Mouse (Mus musculus): ENCODE results near the gene A730015C16Rik.

The A730015C16Rik gene

GRCm38 (mm10) chr4:108848505-108848848 lies at the start of gene A730015C16Rik:
Gene A730015C16Rik (minus strand): TSS chr4:108848619.
- no peak for DNase-seq

DNA sequence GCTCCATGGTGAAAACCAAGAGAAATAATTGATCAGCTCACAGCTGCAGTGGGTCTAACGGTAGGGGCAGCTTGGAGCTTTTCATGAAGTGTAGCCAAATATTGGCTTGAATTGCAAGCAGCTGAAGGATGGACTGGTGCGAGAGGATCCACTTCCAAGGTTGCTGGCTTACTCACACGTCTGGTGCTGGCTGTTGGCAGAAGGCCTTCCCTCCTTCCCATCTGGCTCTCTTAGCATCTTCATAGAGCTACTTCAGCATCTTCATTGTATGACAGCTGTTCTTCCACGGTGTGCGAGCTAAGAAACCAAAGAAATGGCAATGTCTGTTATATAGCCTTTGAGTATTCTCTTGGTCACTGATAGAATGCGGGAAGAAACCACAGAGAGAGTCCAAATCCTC lies 42.5 kb upstream of the A730015C16Rik start:
- no peak for DNase-seq

- DNase-seq, result no peak
These were observed 39.0 kb upstream of the A730015C16Rik start for GRCm38 (mm10) chr4:108887456-108887855.

GRCm38 (mm10) chr4:108883815-108884214 lies 35.4 kb upstream of the A730015C16Rik start:
- no peak for DNase-seq

DNA sequence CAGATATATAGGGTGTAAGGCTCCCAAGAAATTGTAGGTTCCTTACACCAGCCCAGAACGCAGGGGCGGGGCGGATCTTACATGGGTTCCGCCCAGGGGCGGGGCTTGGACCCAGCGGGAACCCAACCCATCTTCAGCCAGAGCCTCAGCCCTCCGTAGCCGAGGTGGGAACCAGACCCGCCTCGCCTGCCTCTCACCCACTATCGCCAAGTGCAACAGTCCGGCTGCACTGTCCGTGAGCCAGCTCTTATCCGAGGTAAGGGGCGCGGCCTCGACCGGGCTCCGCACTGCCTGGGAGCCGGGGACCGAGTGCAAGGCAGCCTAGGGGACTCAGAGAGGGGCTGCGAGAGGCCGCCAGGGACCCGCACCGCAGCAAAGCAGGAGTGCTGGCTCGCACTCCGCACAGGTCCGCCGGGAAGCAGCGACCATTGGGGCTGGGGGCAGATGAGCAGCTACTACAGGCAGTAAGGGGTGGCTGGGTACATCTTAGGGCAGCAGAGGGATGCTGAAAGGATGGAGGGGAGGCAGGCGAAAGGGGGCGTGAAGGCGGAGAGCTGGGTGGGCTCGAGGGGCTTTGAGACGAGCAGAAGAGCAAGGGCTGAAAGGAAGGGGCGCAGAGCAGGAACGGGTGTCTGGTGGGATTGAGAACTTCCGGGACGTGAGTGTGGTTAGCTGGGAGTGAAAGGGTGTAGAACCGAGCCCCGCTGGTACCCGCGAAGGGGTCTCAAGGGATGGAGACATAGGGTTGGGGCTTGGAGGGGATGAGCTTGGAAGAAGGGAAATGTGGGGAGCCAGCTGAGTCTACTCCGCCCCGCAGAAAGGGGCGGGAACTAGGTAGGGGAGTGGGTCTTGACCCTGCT lies 30.8 kb upstream of the A730015C16Rik start, which contains the start of gene Rab3b:
Gene Rab3b, plus strand, starts transcription at position 101 of the 860 bp plus-strand sequence.
- DNase-seq, result peak; percentile 58 to 61

DNA sequence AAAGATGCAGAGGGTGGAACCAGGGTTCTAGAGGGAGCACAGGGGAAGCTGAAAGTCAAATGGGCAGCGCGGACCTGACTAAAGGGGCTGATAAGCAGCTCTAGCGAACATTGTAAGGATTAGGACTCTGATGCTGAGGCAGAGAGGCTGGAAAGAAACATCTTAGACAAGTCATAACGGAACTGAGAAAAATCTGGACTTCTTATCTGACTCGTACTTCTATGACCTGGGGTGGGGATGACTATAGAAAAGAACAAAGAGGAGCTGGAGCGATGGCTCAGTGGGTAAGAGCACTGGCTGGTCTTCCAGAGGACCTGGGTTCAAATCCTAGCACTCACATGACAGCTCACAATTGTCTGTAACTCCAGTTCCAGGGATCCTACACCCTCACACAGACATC lies 29.5 kb upstream of the A730015C16Rik start:
- DNase-seq, result no peak

GRCm38 (mm10) chr4:108873746-108874145 lies 25.3 kb upstream of the A730015C16Rik start:
- no peak for DNase-seq

- DNase-seq, result peak in 1 of 2 experiments; percentile 86
These were observed 21.4 kb upstream of the A730015C16Rik start for GRCm38 (mm10) chr4:108869730-108870374.

- DNase-seq, result no peak
These were observed 18.4 kb upstream of the A730015C16Rik start for GRCm38 (mm10) chr4:108866806-108867205.

DNA sequence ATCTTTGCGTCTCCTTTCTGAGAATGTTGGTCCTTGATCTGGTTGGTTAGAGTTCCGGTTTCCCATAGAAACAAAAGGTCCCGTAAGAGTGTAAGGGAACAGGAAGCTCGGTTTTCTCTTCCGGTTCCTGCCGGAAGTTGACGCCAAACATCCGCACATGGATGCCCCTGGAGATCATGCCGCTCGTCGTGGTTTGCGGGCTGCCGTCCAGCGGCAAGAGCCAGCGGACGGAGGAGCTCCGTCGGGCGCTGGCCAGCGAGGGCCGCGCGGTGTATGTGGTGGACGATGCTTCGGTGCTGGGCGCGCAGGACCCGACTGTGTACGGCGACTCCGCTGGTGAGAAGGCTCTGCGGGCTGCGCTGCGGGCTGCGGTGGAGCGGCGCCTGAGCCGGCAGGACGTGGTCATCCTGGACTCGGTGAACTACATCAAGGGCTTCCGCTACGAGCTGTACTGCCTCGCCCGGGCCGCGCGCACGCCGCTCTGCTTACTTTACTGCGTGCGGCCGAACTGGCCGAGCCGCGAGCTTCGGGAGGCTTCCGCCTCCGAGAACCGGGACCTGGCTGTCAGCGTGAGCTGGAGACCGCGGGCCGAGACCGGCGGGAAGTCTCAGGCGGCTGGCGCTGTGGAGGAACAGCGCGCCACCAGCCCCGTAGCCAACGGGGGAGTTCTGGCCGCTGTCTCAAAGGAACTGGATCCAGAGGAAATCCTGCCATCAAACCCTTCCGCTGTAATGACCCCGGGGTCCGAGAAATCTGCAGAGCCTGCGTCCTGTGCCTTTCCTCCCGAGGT lies 509 bp downstream of the A730015C16Rik start, which contains the start of gene Kti12:
Gene Kti12, plus strand, starts transcription at position 71 of the 790 bp plus-strand sequence.
- DNase-seq, result peak; percentile 86 to 88

GRCm38 (mm10) chr4:108845824-108846569 lies 2.4 kb downstream of the A730015C16Rik start:
- DNase-seq, result no peak

GRCm38 (mm10) chr4:108843336-108843735 lies 5.1 kb downstream of the A730015C16Rik start:
- no peak for DNase-seq

DNA sequence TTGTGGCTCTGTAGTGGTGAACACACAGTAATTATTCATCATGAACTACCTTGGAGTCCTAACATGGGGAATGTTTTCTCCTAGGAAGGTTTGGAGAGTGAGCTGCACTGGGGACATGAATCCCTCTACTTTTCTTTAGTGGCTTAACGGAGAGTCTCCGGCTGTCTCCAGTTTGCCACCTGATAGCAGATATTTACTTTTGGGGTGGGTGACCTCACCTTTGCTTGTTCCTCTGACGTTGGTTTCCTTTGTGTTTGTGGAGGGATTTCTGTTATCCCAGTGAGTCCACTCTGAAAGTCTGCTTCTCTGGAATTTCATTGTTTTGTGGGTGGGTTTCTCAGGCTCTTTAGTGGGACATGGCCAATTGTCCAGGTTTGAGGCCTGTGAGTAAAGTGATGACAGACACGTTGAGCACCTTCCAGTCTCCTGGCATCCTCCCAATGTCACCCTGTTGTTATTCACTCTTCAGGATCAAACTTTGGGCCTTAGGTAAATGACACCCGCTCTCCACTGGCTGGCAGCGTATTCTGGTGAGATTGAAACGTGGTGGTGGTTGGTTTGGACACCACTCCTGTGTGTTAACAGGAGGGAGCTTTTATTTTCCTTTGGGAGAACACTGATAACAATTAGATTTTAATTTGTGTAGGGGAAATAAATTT lies 6.4 kb downstream of the A730015C16Rik start:
- DNase-seq, result no peak

DNA sequence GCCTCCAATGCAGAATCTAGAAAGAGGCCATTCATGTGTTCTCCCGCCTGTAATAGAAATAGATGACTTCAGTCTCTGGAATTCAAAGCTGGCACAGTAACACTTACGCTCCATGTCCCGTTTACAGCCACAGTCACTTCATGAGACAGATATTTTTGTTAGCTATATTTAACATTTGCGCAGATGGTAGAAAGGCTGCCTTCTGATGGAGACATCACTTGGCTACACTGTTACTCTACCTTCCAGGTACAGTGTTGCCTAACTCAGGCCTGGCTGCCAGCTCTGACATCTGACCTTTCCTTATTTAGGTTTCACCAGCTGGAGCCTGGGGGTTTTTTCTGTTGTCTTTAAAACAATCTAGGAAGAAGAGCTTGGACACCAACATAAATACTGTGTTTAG lies 10.4 kb downstream of the A730015C16Rik start:
- DNase-seq, result no peak

DNA sequence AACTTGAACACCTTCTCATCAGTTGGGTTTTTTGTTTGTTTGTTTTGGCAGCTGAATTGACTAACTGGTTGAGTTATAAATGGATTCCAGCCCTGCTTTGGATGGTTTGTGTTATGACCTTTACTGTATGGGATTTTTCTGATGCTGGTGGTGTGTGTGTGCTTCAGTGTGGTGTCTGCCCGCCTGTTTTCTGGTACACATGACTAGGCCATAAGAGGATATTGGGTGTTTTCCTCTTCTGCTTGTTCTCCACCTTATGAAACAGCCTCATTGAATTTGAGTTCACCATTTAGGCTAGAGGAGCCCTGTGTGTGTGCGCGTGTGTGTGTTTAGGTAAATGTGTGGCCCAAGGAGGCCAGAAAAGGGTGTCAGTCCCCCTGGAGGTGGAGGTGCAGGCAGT lies 12.9 kb downstream of the A730015C16Rik start:
- no peak for DNase-seq

DNA sequence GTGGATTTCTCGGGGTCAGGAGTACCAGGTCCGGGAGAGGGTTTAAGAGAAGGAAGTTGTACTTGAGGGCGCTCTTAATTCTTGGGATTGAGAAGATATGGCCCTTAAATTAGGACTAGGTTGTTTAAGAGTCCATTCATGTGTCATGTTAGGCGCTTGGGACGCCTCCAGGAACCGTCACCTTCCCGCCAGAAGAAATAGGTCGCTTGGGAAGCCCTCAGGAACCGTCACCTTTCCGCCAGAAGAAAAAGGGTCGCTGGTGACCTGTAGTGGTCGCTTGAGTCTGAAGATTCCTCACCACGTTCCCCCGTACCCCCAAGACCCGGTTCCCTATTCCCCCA lies 13.5 kb downstream of the A730015C16Rik start:
- DNase-seq, result no peak

GRCm38 (mm10) chr4:108834115-108834970 lies 14.1 kb downstream of the A730015C16Rik start, which contains the start of gene Txndc12:
Gene Txndc12 (plus strand): TSS chr4:108834601.
- DNase-seq, result peak; percentile 89 to 92

- DNase-seq, result no peak
These were observed 14.6 kb downstream of the A730015C16Rik start for GRCm38 (mm10) chr4:108833828-108834114.

DNA sequence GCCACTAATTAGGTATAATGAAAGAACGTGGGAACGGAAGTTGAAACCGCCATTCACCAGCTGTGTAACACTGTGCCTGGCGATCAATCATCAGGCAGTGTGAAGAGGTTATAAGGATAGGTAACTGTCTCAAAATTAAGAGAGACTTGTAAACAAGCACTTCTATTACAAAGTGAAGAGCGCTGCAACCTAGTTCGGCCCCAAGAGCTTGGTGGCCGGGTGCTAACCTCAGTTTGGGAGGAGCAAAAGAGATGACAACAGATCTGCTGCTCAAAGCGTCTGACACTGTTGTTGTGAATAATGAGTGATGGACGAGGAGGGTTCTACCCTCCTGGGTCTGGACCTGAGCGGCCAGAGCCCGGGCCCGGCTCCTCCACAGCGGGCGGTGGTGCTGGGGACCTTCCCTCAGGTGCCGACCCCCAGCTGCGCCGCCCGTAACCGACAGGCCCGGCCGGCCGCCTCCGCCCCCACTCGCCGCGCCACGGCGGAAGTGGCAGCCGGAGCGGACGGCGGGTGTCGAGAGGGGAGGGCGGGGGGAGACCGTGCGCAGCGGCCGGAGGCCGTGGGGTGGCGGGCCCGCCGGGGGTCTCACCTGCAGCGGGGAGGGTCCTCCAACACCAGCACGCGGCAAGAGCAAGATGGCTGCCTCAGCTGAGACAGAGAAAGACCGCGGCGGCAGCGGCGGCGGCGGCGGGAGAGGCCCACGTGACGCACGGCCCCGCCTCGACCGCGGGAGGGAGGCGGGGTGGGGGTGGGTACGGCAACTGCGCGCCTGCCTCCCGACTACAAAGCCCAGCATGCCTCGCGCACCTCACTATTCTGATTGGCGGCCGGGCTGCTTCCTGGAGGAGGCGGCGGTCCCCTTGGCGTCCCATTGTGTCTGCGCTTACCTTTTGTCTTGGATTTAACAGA lies 15.2 kb downstream of the A730015C16Rik start, which contains the start of gene Btf3l4:
Gene Btf3l4, minus strand, starts transcription at position 699 of the 912 bp plus-strand sequence.
- DNase-seq, result peak; percentile 93 to 95

DNA sequence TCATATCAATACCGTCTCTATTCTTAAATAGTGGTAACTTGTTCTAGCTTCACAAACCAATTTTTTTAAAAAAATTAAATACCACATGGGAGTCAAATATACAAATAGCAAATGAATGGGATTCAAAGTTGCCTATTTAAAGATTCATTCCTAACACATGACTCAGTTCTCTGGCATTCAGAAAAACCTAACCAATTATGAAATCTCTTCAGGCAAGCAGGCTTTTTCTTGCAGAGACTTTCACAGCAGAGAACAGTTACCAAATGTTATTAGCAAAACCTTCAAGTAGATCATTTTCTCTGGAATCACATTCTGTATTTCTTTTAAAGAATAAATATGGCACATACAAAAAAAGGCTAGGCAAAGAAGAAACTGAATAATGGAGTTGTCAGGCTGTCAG lies 17.7 kb downstream of the A730015C16Rik start:
- DNase-seq, result no peak
